Mouse (Mus musculus): ENCODE measurements around the gene Retnlg.
A peak's percentile ranks its signal among the peaks of the same experiment; 100 is the strongest.
"Not testable (repeated sequence)": the region's sequence is repeated elsewhere in the genome, so short reads cannot be mapped to it uniquely, and the experiment has no call there.

Gene Retnlg

DNA sequence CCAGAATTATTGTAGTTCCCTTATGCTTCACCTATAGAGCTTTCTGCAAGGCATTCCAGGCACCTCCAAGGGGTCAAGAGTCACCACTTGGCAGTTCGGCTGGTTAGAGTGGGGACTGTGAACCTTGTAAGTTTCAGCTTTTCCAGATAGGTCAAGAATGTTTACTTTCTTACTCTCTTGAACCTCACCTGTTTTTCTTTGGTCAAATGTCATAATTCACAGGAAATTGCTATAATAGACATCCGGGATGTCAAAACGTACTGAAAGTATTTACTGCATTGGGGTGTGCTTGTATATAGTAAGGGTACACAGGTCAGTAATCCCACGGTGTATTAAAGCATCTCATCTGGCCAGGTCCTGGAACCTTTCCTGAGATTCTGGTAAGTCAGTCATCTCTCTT is at the start of gene Retnlg:
Gene Retnlg (plus strand): TSS at position 301 of the 400 bp plus-strand sequence.
- no peak for DNase-seq (ENCODE audit: low spot score in 2 of 2)

DNA sequence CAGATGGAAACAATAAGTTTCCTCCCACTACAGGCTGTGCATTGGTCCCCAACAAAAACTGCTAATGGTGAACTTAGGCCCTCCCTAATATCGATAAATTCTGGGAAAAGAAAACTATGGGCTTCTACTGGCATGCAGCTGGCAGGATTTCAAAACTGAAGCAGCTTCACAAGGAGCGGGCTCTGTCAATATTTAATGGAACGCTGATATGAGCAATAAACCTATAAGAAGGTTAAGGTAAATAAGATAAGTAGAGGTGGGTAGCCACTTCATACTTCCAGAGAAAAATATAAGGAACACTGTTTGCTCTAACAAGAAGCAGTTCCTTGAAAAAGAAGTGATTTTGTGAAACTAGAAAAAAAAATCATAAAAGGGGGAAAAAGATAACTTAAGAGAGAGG is 45.9 kb upstream of the Retnlg start:
- no peak for DNase-seq (ENCODE audit: low spot score in 2 of 2)

- no peak for DNase-seq (ENCODE audit: low spot score in 2 of 2)
These were observed 44.8 kb upstream of the Retnlg start for GRCm38 (mm10) chr16:48827625-48828024.

DNA sequence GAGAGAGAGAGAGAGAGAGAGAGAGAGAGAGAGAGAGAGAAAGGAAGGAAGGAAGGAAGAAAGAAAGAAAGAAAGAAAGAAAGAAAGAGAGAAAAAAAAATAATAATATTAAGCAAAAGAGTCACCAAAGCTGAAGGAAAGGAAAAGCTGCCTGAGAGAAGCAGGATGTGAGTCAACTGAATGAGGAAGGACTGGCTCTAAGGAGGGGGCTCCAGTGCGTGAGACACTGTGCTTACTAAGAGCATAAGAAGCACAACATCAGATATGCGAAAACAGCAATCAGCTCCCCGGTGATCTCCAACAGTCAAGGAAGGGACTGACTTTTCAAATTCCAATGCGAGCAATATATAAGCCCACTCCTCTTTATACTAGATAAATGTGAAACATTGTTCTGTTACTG is 43.4 kb upstream of the Retnlg start:
- DNase-seq (ENCODE audit: low spot score in 2 of 2) = no peak

DNA sequence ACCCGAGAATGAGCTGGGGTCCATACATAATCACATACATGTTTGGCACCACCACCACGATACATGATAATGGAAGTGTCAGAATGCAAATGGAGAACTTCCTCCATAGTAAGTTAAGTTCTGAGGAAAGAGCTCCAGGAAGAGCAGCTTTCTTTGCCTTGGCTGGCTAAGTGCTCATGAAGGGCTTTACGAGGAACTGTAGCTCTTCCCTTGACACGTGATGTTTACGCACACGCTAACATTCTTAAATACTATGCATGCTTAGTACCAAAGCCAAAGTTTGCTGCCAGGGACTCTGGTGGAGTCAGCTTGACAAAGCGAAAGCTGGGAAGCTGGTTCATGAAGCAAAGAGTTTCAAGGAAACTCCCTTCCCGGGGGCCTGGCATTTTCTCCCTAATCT is 40.4 kb upstream of the Retnlg start:
- no peak for DNase-seq (ENCODE audit: low spot score in 2 of 2)

- DNase-seq (ENCODE audit: low spot score in 2 of 2) = not testable (repeated sequence)
These were observed 38.8 kb upstream of the Retnlg start for GRCm38 (mm10) chr16:48833626-48834025.

DNA sequence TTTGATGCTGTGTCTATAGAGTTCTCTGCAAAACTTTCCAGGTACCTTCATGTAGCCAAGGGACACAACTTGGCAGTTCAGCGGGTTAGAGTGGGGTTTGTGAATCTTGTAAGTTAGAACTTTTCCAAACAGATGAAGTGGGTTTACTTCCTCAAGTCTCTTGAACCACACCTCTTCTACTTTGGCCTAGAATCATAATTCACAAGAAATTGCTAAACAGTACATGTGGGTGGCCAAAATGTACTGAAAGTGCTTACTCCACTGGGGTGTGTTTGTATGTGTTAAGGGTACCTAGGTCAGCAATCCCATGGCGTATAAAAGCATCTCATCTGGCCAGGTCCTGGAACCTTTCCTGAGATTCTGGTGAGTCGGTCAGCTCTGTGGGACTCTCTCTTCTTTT is 30.2 kb upstream of the Retnlg start, which contains the start of gene Retnla:
Gene Retnla (plus strand): TSS at position 286 of the 400 bp plus-strand sequence.
- DNase-seq (ENCODE audit: low spot score in 2 of 2) = no peak

GRCm38 (mm10) chr16:48843671-48844386 is 28.6 kb upstream of the Retnlg start:
- DNase-seq (ENCODE audit: low spot score in 2 of 2) = no peak

DNA sequence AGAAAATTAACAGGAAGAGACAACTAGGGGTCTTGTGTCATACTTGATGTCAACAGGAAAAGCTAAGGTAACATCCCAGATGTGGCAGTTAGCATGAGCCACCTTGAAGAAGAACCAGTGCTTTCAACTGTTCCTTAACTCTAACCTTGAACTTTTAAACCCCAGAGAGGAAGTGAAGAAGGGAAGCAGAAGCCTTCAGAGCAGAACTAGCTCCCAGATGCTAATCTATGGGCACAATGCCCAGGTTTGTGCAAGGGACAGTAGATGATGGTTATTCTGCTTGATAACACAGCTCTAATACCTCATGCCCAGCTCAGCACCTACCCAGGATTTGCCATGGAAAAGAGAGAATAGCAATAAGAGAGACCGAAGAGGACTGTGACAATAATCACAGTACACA is 7.4 kb upstream of the Retnlg start:
- DNase-seq (ENCODE audit: low spot score in 2 of 2) = peak in 1 of 2 experiments; percentile 2

- DNase-seq (ENCODE audit: low spot score in 2 of 2) = no peak
These were observed 4.7 kb upstream of the Retnlg start for GRCm38 (mm10) chr16:48867690-48868089.

DNA sequence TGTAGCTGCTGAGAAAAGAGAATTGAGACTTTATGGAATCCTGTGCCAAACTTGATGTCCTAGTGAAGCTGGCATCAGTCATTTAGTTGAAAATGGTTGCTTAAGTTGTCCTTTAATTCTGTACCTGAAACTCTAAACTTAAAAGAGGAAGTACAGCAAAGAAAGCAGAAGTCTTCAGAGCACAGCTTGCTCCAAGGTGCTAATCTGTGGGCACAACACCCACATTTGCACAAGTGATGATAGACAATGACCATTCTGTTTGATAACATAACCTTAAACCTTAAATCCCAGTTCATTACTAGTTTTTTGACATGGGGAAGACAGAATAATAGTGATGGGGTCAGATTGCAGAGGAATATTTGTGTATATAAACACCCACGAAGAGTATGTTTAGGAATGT is 3.8 kb upstream of the Retnlg start:
- DNase-seq (ENCODE audit: low spot score in 2 of 2) = no peak

DNA sequence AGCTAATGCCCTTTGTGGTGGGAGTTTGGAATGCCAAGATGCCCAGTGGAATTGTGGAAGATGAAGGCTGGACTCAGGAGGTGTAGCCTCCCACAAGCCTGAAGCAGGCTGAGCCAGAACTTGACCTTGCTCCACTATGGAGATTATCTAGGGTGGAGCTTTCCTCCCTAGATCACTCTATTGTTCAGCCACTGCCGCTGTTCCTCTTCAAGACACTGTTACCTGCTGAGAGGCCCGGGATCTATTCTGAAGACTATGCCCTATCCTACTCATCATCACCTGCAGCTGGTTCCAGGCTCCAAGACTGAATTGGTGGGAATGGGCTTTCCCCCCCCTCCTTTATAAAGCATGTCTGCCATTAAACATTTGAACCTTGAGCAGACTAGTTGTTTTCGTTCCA is 2.8 kb upstream of the Retnlg start:
- DNase-seq (ENCODE audit: low spot score in 2 of 2) = no peak

- no peak for DNase-seq (ENCODE audit: low spot score in 2 of 2)
These were observed 667 bp upstream of the Retnlg start for GRCm38 (mm10) chr16:48871754-48872153.

DNA sequence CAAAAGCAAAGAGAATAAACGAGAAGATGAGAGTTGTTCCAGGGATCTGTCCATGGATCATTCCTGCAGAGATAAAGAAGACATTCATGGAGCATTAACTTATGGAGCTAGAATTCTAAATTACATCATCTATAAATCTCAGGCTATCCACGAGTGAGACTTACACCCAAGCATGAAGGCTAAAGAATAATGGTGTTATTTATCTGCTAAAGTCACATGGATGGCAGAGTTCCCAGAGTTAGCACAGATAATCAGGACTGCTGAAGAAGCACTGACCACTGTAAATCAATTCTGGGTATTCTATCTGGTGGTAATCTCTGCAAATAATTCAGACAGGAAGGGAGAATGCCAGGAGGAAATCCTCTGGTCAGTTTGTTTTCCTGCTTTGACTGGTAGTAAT is 18.3 kb downstream of the Retnlg start:
- DNase-seq (ENCODE audit: low spot score in 2 of 2) = no peak

GRCm38 (mm10) chr16:48899868-48900267 is 27.4 kb downstream of the Retnlg start:
- DNase-seq (ENCODE audit: low spot score in 2 of 2) = no peak

- DNase-seq (ENCODE audit: low spot score in 2 of 2) = no peak
These were observed 38.8 kb downstream of the Retnlg start for GRCm38 (mm10) chr16:48911184-48911583.

DNA sequence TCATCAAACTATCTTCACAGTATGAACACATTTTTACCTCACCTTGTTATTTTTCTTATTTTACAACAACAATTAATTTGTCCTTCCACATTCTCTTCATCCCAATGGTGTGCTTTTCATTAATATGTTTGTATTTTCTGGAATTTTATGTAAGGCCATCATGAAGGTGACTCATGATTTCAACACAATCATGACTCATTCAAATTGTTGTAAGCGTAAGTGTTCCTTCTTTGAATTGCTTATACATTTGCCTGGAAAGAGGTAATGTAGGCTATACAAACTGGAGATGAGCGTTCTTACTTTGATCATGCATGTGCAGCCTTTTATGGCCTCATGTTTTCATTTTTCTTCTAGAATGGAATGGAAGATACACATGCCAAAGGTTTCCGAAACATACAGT is 40.8 kb downstream of the Retnlg start:
- no peak for DNase-seq (ENCODE audit: low spot score in 2 of 2)

DNA sequence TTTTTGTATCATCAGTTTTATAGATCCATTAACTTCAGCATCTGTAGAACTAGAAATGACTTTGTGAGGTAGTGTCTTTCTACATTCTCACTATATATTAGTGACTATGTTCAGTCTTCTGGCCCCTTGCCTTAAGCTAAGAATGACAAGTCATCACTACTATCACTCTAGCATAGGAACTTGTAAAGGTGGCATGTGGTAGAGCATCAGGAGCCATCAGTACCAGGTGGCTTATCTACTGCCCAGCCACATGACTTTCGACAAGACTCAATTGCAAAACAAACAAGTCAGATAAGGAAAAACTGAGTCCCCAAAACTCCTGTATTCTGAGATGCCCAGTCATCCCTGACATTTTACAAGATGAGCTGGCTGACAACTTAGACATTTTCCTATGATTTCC is 51.3 kb downstream of the Retnlg start:
- no peak for DNase-seq (ENCODE audit: low spot score in 2 of 2)
